Mouse (Mus musculus): ENCODE measurements around the gene Grin2c.

DNA sequence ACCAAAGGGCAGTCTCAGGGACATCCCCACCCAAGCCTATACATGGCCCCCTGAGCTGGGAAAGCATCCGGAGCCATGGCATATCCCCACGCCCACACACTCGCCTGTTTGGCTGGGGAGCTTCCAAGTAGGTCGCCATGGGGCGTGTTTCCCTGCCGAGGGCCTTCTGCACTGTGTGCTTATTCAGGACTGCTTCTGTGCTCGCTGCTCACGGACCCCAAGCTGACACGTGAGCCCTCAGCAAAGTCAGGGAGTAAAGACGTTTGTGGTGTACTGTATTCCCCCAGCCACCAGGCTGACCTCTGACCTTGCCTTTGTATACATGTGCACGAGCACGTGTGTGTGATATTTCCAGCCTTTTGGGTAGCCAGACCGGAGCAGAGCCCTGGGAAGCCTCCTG lies 54.9 kb downstream of the Grin2c start:
- TF ChIP-seq CTCF (IDR thresholded peaks at IDR 0.05; ENCODE audit: control insufficient read depth, insufficient read depth, insufficient read length) (no peak), USF1 (IDR thresholded peaks at IDR 0.05; ENCODE audit: low read depth) (no peak)
